Mouse (Mus musculus): ENCODE data around the gene Gramd1b. TPM values are rescaled to one million over a fixed set of nuclear protein-coding genes. Genes with fewer than 3 reads are reported as not detected.
A peak's percentile ranks its signal among the peaks of the same experiment; 100 is the strongest.

Gramd1b gene
- polyA plus RNA-seq, 1 experiment from 2014 or later: 2.7 TPM

GRCm38 (mm10) chr9:40414498-40414903 is 116.7 kb downstream of the Gramd1b start:
- Histone ChIP-seq H3K4me3 (ENCODE audit: low read depth, low read length) (peak overlapping the region; percentile 51), H3K4me1 (ENCODE audit: insufficient read depth) (no peaks in the 10 kb centered on the region), H3K4me2 (peak overlapping the region; percentile 82), H3K27me3 (ENCODE audit: insufficient read depth, low read length) (no peaks in the 10 kb centered on the region), H3K27ac (ENCODE audit: low read depth) (peak overlapping the region; percentile 48; the same call in 1 of the 2 replicates), H3K9me3 (ENCODE audit: low read depth, low read length) (no peaks in the 10 kb centered on the region), H3K36me3 (ENCODE audit: insufficient read depth) (no peaks in the 10 kb centered on the region), H3K9ac (peak overlapping the region; percentile 60)
- ATAC-seq (ENCODE audit: insufficient read depth): peak; percentile 87
- WGBS: 10% methylated on average over 15 of the region's 15 CpGs
- DNase-seq: peak; percentile 84
- TF ChIP-seq CTCF (IDR thresholded peaks at IDR 0.05; ENCODE audit: low read depth): no peak

GRCm38 (mm10) chr9:40413601-40414000 is 117.6 kb downstream of the Gramd1b start:
- 74% methylated on average over 4 of the region's 4 CpGs for WGBS
- no peaks in the 10 kb centered on the region for H3K27me3 ChIP-seq (ENCODE audit: insufficient read depth, low read length)
- H3K9me3 ChIP-seq (ENCODE audit: low read depth, low read length): no peaks in the 10 kb centered on the region
- ATAC-seq (ENCODE audit: insufficient read depth) (no peak), DNase-seq (no peak)
- no peak overlapping the region for H3K27ac ChIP-seq (ENCODE audit: low read depth)
- H3K4me3 ChIP-seq (ENCODE audit: low read depth, low read length): no peak overlapping the region
- H3K4me2 ChIP-seq: no peak overlapping the region
- H3K36me3 ChIP-seq (ENCODE audit: insufficient read depth): no peaks in the 10 kb centered on the region
- no peak overlapping the region for H3K9ac ChIP-seq
- TF ChIP-seq CTCF (IDR thresholded peaks at IDR 0.05; ENCODE audit: low read depth): no peak
- no peaks in the 10 kb centered on the region for H3K4me1 ChIP-seq (ENCODE audit: insufficient read depth)

GRCm38 (mm10) chr9:40412931-40413330 is 118.3 kb downstream of the Gramd1b start:
- Histone ChIP-seq H3K27ac (ENCODE audit: low read depth) (no peak overlapping the region), H3K9me3 (ENCODE audit: low read depth, low read length) (no peaks in the 10 kb centered on the region), H3K4me1 (ENCODE audit: insufficient read depth) (no peaks in the 10 kb centered on the region), H3K9ac (no peak overlapping the region), H3K4me3 (ENCODE audit: low read depth, low read length) (no peak overlapping the region), H3K27me3 (ENCODE audit: insufficient read depth, low read length) (no peaks in the 10 kb centered on the region), H3K4me2 (no peak overlapping the region), H3K36me3 (ENCODE audit: insufficient read depth) (no peaks in the 10 kb centered on the region)
- no peak for DNase-seq
- ATAC-seq (ENCODE audit: insufficient read depth): no peak
- TF ChIP-seq CTCF (IDR thresholded peaks at IDR 0.05; ENCODE audit: low read depth): no peak
- 93% methylated on average over 14 of the region's 14 CpGs for WGBS

- WGBS: 92% methylated on average over 4 of the region's 4 CpGs
- ATAC-seq (ENCODE audit: insufficient read depth) (no peak), DNase-seq (no peak)
- TF ChIP-seq CTCF (IDR thresholded peaks at IDR 0.05; ENCODE audit: low read depth): no peak
- Histone ChIP-seq H3K9ac (no peak overlapping the region), H3K4me1 (ENCODE audit: insufficient read depth) (no peaks in the 10 kb centered on the region), H3K27me3 (ENCODE audit: insufficient read depth, low read length) (no peaks in the 10 kb centered on the region), H3K9me3 (ENCODE audit: low read depth, low read length) (no peaks in the 10 kb centered on the region), H3K27ac (ENCODE audit: low read depth) (no peak overlapping the region), H3K36me3 (ENCODE audit: insufficient read depth) (no peaks in the 10 kb centered on the region), H3K4me3 (ENCODE audit: low read depth, low read length) (no peak overlapping the region), H3K4me2 (no peak overlapping the region)
Observed at GRCm38 (mm10) chr9:40412246-40412645, 118.9 kb downstream of the Gramd1b start.

- no peak overlapping the region for H3K27ac ChIP-seq (ENCODE audit: low read depth)
- no peak overlapping the region for H3K4me2 ChIP-seq
- TF ChIP-seq CTCF (IDR thresholded peaks at IDR 0.05; ENCODE audit: low read depth): no peak
- no peaks in the 10 kb centered on the region for H3K27me3 ChIP-seq (ENCODE audit: insufficient read depth, low read length)
- 96% methylated on average over 3 of the region's 3 CpGs for WGBS
- DNase-seq (no peak), ATAC-seq (ENCODE audit: insufficient read depth) (no peak)
- H3K9me3 ChIP-seq (ENCODE audit: low read depth, low read length): no peaks in the 10 kb centered on the region
- H3K9ac ChIP-seq: no peak overlapping the region
- no peaks in the 10 kb centered on the region for H3K4me1 ChIP-seq (ENCODE audit: insufficient read depth)
- no peaks in the 10 kb centered on the region for H3K36me3 ChIP-seq (ENCODE audit: insufficient read depth)
- H3K4me3 ChIP-seq (ENCODE audit: low read depth, low read length): no peak overlapping the region
Observed at GRCm38 (mm10) chr9:40410895-40411294, 120.3 kb downstream of the Gramd1b start.

GRCm38 (mm10) chr9:40409071-40409470 is 122.1 kb downstream of the Gramd1b start:
- no peak overlapping the region for H3K9ac ChIP-seq
- no peaks in the 10 kb centered on the region for H3K4me1 ChIP-seq (ENCODE audit: insufficient read depth)
- H3K27ac ChIP-seq (ENCODE audit: low read depth): no peak overlapping the region
- no peaks in the 10 kb centered on the region for H3K36me3 ChIP-seq (ENCODE audit: insufficient read depth)
- H3K27me3 ChIP-seq (ENCODE audit: insufficient read depth, low read length): no peaks in the 10 kb centered on the region
- H3K4me3 ChIP-seq (ENCODE audit: low read depth, low read length): no peak overlapping the region
- 48% methylated on average over 2 of the region's 2 CpGs for WGBS
- DNase-seq (no peak), ATAC-seq (ENCODE audit: insufficient read depth) (no peak)
- no peak for TF ChIP-seq CTCF (IDR thresholded peaks at IDR 0.05; ENCODE audit: low read depth)
- H3K9me3 ChIP-seq (ENCODE audit: low read depth, low read length): no peaks in the 10 kb centered on the region
- no peak overlapping the region for H3K4me2 ChIP-seq

- H3K4me2 ChIP-seq: no peak overlapping the region
- no peak overlapping the region for H3K4me3 ChIP-seq (ENCODE audit: low read depth, low read length)
- TF ChIP-seq CTCF (IDR thresholded peaks at IDR 0.05; ENCODE audit: low read depth): no peak
- H3K4me1 ChIP-seq (ENCODE audit: insufficient read depth): no peaks in the 10 kb centered on the region
- no peaks in the 10 kb centered on the region for H3K9me3 ChIP-seq (ENCODE audit: low read depth, low read length)
- no peak overlapping the region; the same call in 1 of the 2 replicates for H3K27ac ChIP-seq (ENCODE audit: low read depth)
- no peaks in the 10 kb centered on the region for H3K27me3 ChIP-seq (ENCODE audit: insufficient read depth, low read length)
- no peaks in the 10 kb centered on the region for H3K36me3 ChIP-seq (ENCODE audit: insufficient read depth)
- ATAC-seq (ENCODE audit: insufficient read depth) (no peak), DNase-seq (no peak)
- WGBS: 42% methylated on average over 3 of the region's 3 CpGs
- H3K9ac ChIP-seq: no peak overlapping the region
Observed at GRCm38 (mm10) chr9:40408415-40408814, 122.8 kb downstream of the Gramd1b start.

- peak overlapping the region; percentile 13; the same call in 1 of the 2 replicates for H3K27ac ChIP-seq (ENCODE audit: low read depth)
- no peak for TF ChIP-seq CTCF (IDR thresholded peaks at IDR 0.05; ENCODE audit: low read depth)
- no peaks in the 10 kb centered on the region for H3K9me3 ChIP-seq (ENCODE audit: low read depth, low read length)
- H3K9ac ChIP-seq: no peak overlapping the region
- 56% methylated on average over 5 of the region's 5 CpGs for WGBS
- DNase-seq (peak; percentile 39), ATAC-seq (ENCODE audit: insufficient read depth) (no peak)
- no peak overlapping the region for H3K4me2 ChIP-seq
- no peaks in the 10 kb centered on the region for H3K27me3 ChIP-seq (ENCODE audit: insufficient read depth, low read length)
- no peaks in the 10 kb centered on the region for H3K36me3 ChIP-seq (ENCODE audit: insufficient read depth)
- H3K4me1 ChIP-seq (ENCODE audit: insufficient read depth): no peaks in the 10 kb centered on the region
- H3K4me3 ChIP-seq (ENCODE audit: low read depth, low read length): no peak overlapping the region
Observed at GRCm38 (mm10) chr9:40407876-40408275, 123.3 kb downstream of the Gramd1b start.
